Mouse (Mus musculus): ENCODE data around the gene Sap30bp. TPM values are rescaled to one million over a fixed set of nuclear protein-coding genes. Genes with fewer than 3 reads are reported as not detected.

Gene Sap30bp
- polyA plus RNA-seq, 1 experiment from 2014 or later = 23.1 TPM

GRCm38 (mm10) chr11:115997662-115998061, 64.6 kb downstream of the Sap30bp start:
- Histone ChIP-seq H3K4me1 (peaks cover 11% of the 10 kb centered on the region), H3K27me3 (replicated peaks) (peaks cover 38% of the 10 kb centered on the region), H3K9me3 (replicated peaks) (no peaks in the 10 kb centered on the region), H3K36me3 (no peaks in the 10 kb centered on the region), H3K27ac (no peak overlapping the region), H3K9ac (no peak overlapping the region), H3K4me2 (no peak overlapping the region), H3K4me3 (no peak overlapping the region)
- 69% methylated on average over 5 of the region's 5 CpGs for WGBS (ENCODE audit: insufficient replicate concordance)
- ATAC-seq = no peak

- no peaks in the 10 kb centered on the region for H3K36me3 ChIP-seq
- no peak for ATAC-seq
- H3K4me2 ChIP-seq = no peak overlapping the region
- H3K4me1 ChIP-seq = peaks cover 18% of the 10 kb centered on the region
- H3K27me3 ChIP-seq (replicated peaks) = peaks cover 26% of the 10 kb centered on the region
- no peaks in the 10 kb centered on the region for H3K9me3 ChIP-seq (replicated peaks)
- H3K27ac ChIP-seq = no peak overlapping the region
- H3K9ac ChIP-seq = no peak overlapping the region
- 13% methylated on average over 7 of the region's 7 CpGs for WGBS (ENCODE audit: insufficient replicate concordance)
- no peak overlapping the region for H3K4me3 ChIP-seq
Observed at GRCm38 (mm10) chr11:115999027-115999426, 65.9 kb downstream of the Sap30bp start.

- Histone ChIP-seq H3K4me2 (0 out of 2 replicates have a peak overlapping the region, but pooled peaks have one; percentile 10), H3K36me3 (no peaks in the 10 kb centered on the region), H3K9me3 (replicated peaks) (no peaks in the 10 kb centered on the region), H3K27me3 (replicated peaks) (peaks cover 26% of the 10 kb centered on the region), H3K4me1 (peaks cover 24% of the 10 kb centered on the region), H3K27ac (no peak overlapping the region), H3K9ac (no peak overlapping the region), H3K4me3 (no peak overlapping the region)
- no peak for ATAC-seq
- 6% methylated on average over 14 of the region's 14 CpGs for WGBS (ENCODE audit: insufficient replicate concordance)
Observed at GRCm38 (mm10) chr11:115999538-116000143, 66.6 kb downstream of the Sap30bp start.

GRCm38 (mm10) chr11:116000607-116001006, 67.5 kb downstream of the Sap30bp start:
- H3K36me3 ChIP-seq = no peaks in the 10 kb centered on the region
- no peak overlapping the region for H3K4me2 ChIP-seq
- no peaks in the 10 kb centered on the region for H3K9me3 ChIP-seq (replicated peaks)
- 62% methylated on average over 10 of the region's 10 CpGs for WGBS (ENCODE audit: insufficient replicate concordance)
- peaks cover 26% of the 10 kb centered on the region for H3K27me3 ChIP-seq (replicated peaks)
- H3K9ac ChIP-seq = no peak overlapping the region
- H3K4me1 ChIP-seq = peaks cover 34% of the 10 kb centered on the region
- no peak overlapping the region for H3K4me3 ChIP-seq
- ATAC-seq = no peak
- H3K27ac ChIP-seq = no peak overlapping the region

- 59% methylated on average over 6 of the region's 6 CpGs for WGBS (ENCODE audit: insufficient replicate concordance)
- Histone ChIP-seq H3K4me2 (no peak overlapping the region), H3K9me3 (replicated peaks) (no peaks in the 10 kb centered on the region)
Observed at GRCm38 (mm10) chr11:116001725-116002124, 68.6 kb downstream of the Sap30bp start.

GRCm38 (mm10) chr11:116002894-116003293, 69.8 kb downstream of the Sap30bp start:
- WGBS (ENCODE audit: insufficient replicate concordance) = 87% methylated on average over 3 of the region's 3 CpGs
- ATAC-seq = no peak
- no peak overlapping the region for H3K4me3 ChIP-seq
- H3K27me3 ChIP-seq (replicated peaks) = peaks cover 21% of the 10 kb centered on the region
- H3K27ac ChIP-seq = no peak overlapping the region
- H3K36me3 ChIP-seq = peaks cover 13% of the 10 kb centered on the region
- no peak overlapping the region for H3K9ac ChIP-seq
- H3K4me1 ChIP-seq = peaks cover 50% of the 10 kb centered on the region
- H3K4me2 ChIP-seq = no peak overlapping the region
- no peaks in the 10 kb centered on the region for H3K9me3 ChIP-seq (replicated peaks)

More at GRCm38 (mm10) chr11:116001725-116002124, 68.6 kb downstream of the Sap30bp start:
- no peak overlapping the region for H3K27ac ChIP-seq
- H3K36me3 ChIP-seq = peaks cover 1% of the 10 kb centered on the region
- peaks cover 45% of the 10 kb centered on the region for H3K4me1 ChIP-seq
- no peak overlapping the region for H3K4me3 ChIP-seq
- no peak for ATAC-seq
- no peak overlapping the region for H3K9ac ChIP-seq
- H3K27me3 ChIP-seq (replicated peaks) = peaks cover 26% of the 10 kb centered on the region

- Histone ChIP-seq H3K9me3 (replicated peaks) (no peaks in the 10 kb centered on the region), H3K36me3 (peaks cover 26% of the 10 kb centered on the region), H3K9ac (peak overlapping the region; percentile 69), H3K4me3 (peak overlapping the region; percentile 51), H3K4me1 (peaks cover 45% of the 10 kb centered on the region), H3K27me3 (replicated peaks) (peaks cover 15% of the 10 kb centered on the region), H3K4me2 (peak overlapping the region; percentile 84), H3K27ac (peak overlapping the region; percentile 85)
- 0 out of 2 replicates have a peak, but pooled peaks have one; percentile 1 for ATAC-seq
- WGBS (ENCODE audit: insufficient replicate concordance) = 12% methylated on average over 8 of the region's 8 CpGs
Observed at GRCm38 (mm10) chr11:116004186-116004823, 71.2 kb downstream of the Sap30bp start.

- Histone ChIP-seq H3K4me1 (peaks cover 40% of the 10 kb centered on the region), H3K9me3 (replicated peaks) (no peaks in the 10 kb centered on the region), H3K4me2 (peak overlapping the region; percentile 84), H3K27ac (peak overlapping the region; percentile 85), H3K36me3 (peaks cover 33% of the 10 kb centered on the region), H3K27me3 (replicated peaks) (peaks cover 9% of the 10 kb centered on the region), H3K9ac (peak overlapping the region; percentile 69), H3K4me3 (peak overlapping the region; percentile 51)
- WGBS (ENCODE audit: insufficient replicate concordance) = 6% methylated on average over 53 of the region's 54 CpGs
- ATAC-seq = peak; percentile 76
Observed at GRCm38 (mm10) chr11:116004840-116005700, 72.0 kb downstream of the Sap30bp start.

- ATAC-seq = peak; percentile 5
Observed at GRCm38 (mm10) chr11:116005701-116006419, 72.8 kb downstream of the Sap30bp start.

GRCm38 (mm10) chr11:116007095-116007850, 74.2 kb downstream of the Sap30bp start:
- Histone ChIP-seq H3K9me3 (replicated peaks) (no peaks in the 10 kb centered on the region), H3K36me3 (peaks cover 44% of the 10 kb centered on the region), H3K27me3 (replicated peaks) (no peaks in the 10 kb centered on the region), H3K4me3 (no peak overlapping the region), H3K4me2 (no peak overlapping the region), H3K9ac (no peak overlapping the region), H3K4me1 (peaks cover 62% of the 10 kb centered on the region), H3K27ac (no peak overlapping the region)
- no peak for ATAC-seq
- 83% methylated on average over 28 of the region's 28 CpGs for WGBS (ENCODE audit: insufficient replicate concordance)

More at GRCm38 (mm10) chr11:116005701-116006419, 72.8 kb downstream of the Sap30bp start:
- peaks cover 48% of the 10 kb centered on the region for H3K4me1 ChIP-seq
- H3K4me3 ChIP-seq = peak overlapping the region; percentile 51
- no peaks in the 10 kb centered on the region for H3K9me3 ChIP-seq (replicated peaks)
- H3K36me3 ChIP-seq = peaks cover 41% of the 10 kb centered on the region
- H3K27ac ChIP-seq = peak overlapping the region; percentile 85
- H3K27me3 ChIP-seq (replicated peaks) = peaks cover 4% of the 10 kb centered on the region; the same call in 1 of the 2 replicates
- peak overlapping the region; percentile 84 for H3K4me2 ChIP-seq
- peak overlapping the region; percentile 69 for H3K9ac ChIP-seq
- WGBS (ENCODE audit: insufficient replicate concordance) = 59% methylated on average over 9 of the region's 9 CpGs

GRCm38 (mm10) chr11:116008411-116008810, 75.3 kb downstream of the Sap30bp start:
- 77% methylated on average over 11 of the region's 11 CpGs for WGBS (ENCODE audit: insufficient replicate concordance)
- peaks cover 72% of the 10 kb centered on the region for H3K4me1 ChIP-seq
- no peak for ATAC-seq

More at GRCm38 (mm10) chr11:116008411-116008810, 75.3 kb downstream of the Sap30bp start:
- H3K4me3 ChIP-seq = no peak overlapping the region
- H3K9ac ChIP-seq = no peak overlapping the region
- peaks cover 44% of the 10 kb centered on the region for H3K36me3 ChIP-seq
- H3K27me3 ChIP-seq (replicated peaks) = 0 out of 2 replicates have a peak, but pooled peaks cover 6% of the 10 kb centered on the region
- H3K27ac ChIP-seq = no peak overlapping the region
- H3K4me2 ChIP-seq = no peak overlapping the region
- no peaks in the 10 kb centered on the region for H3K9me3 ChIP-seq (replicated peaks)

Data from liver, embryonic 12.5 days (tissue).